Mouse (Mus musculus) thymus, adult 2 months (tissue): ENCODE data around the gene Mecom. TPM values are rescaled to one million over a fixed set of nuclear protein-coding genes. Genes with fewer than 3 reads are reported as not detected.

Experiments used
- DNase-seq: peaks from one replicate; pipeline ENCODE4 v3.0.0; 2021
- H3K27ac ChIP-seq: fragments of 200-500 bp; 2 replicates; pipeline ENCODE4 v1.5.1; 2012; ENCODE audit warnings: low read length, control low read depth; ENCODE audit not compliant: control insufficient read depth, insufficient read depth
- H3K27me3 ChIP-seq: fragments of 200-500 bp; 2 replicates; pipeline ENCODE4 v1.6.1; 2012; ENCODE audit warnings: mild to moderate bottlenecking, low read length, moderate library complexity, mixed read lengths; ENCODE audit not compliant: control insufficient read depth, insufficient read depth
- H3K36me3 ChIP-seq: fragments of 200-500 bp; 2 replicates; pipeline ENCODE4 v1.6.1; 2012; ENCODE audit warnings: mild to moderate bottlenecking, low read length, moderate library complexity; ENCODE audit not compliant: control insufficient read depth, insufficient read depth
- H3K4me1 ChIP-seq: fragments of 200-500 bp; replicated peaks from 2 replicates; pipeline ENCODE4 v1.6.1; 2012; ENCODE audit warnings: low read length; ENCODE audit not compliant: control insufficient read depth, insufficient read depth
- H3K4me3 ChIP-seq: fragments of 200-500 bp; 2 replicates; pipeline ENCODE4 v1.5.1; 2012; ENCODE audit warnings: mild to moderate bottlenecking, low read length, control low read depth, moderate library complexity; ENCODE audit not compliant: control insufficient read depth, insufficient read depth
- CTCF ChIP-seq: fragments of 200-500 bp; IDR thresholded peaks from 2 replicates; pipeline ENCODE4 v1.5.1; 2012; ENCODE audit warnings: mild to moderate bottlenecking, control low read depth, low read length, moderate library complexity, borderline replicate concordance; ENCODE audit not compliant: control insufficient read depth, poor library complexity, insufficient read depth; ENCODE audit errors: extremely low read depth
- POLR2A ChIP-seq: fragments of 200-500 bp; IDR thresholded peaks from 2 replicates; pipeline ENCODE4 v1.6.1; 2012; ENCODE audit warnings: mild to moderate bottlenecking, low read length, control low read depth, moderate library complexity; ENCODE audit not compliant: control insufficient read depth, poor library complexity, insufficient read depth; ENCODE audit errors: extremely low read depth
- WGBS: fragments of 180-500 bp; shearing (Covaris S2); methylation state at CpG from one replicate; pipeline ENCODE4 v1.1.7; 2018; 5-methylcytosine and 5-hydroxymethylcytosine counted together
- polyA plus RNA-seq: library from polyadenylated mRNA; depleted of rRNA; stranded (reverse); fragments of >200 nt; gene quantifications from 2 replicates; pipeline ENCODE4 v1.2.3, GENCODE M21; 2012

The Mecom gene
- polyA plus RNA-seq, 1 experiment, result 0.92 TPM

DNA sequence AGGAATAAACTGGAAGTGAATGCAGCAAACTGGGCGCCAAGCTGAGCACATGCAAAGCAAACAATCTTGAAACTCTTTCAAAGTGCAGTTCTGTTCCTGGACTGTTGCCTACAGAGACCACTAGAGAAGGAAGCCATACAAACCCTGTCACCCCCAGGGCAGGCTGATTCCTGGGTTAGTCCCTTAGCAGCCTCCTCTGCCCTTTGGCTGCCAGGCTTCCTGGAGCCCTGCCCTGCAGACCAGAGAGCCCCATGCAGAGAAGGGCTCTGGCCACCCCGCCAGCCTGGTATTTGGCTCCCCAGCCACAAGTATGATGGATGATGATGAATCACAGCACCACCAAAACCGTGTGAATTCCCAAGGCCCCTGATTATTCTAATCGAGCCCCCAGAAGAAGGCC, 286.9 kb downstream of the Mecom start:
- H3K27ac ChIP-seq, result no peak overlapping the region
- H3K4me1 ChIP-seq, result no peaks in the 10 kb centered on the region
- DNase-seq, result no peak
- H3K4me3 ChIP-seq, result no peak overlapping the region
- no peaks in the 10 kb centered on the region for H3K36me3 ChIP-seq
- H3K27me3 ChIP-seq, result no peaks in the 10 kb centered on the region
- WGBS, result 76% methylated on average over 4 of the region's 4 CpGs
- TF ChIP-seq POLR2A (no peak), CTCF (no peak)

DNA sequence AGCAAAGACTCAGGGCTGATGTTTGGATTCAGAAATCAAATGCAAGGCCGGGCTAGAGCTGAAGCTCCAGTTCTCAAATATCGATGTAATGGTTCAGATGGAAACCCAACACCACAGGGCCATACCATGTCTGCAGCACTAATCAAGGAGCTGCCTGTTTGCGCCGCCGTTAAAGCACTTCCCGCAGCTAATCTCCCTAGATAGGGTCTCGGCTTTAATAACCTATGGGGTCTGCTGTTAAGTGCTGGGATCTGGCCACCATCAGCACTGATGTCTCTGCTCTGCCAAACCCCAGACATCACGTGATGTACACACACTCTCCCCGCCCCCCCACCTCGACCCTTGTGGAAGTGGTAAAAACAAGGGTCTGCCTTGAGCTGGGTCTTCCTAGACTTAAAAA, 289.4 kb downstream of the Mecom start:
- no peak for DNase-seq
- no peak overlapping the region for H3K4me3 ChIP-seq
- H3K27ac ChIP-seq, result no peak overlapping the region
- H3K27me3 ChIP-seq, result no peaks in the 10 kb centered on the region
- no peaks in the 10 kb centered on the region for H3K4me1 ChIP-seq
- 94% methylated on average over 10 of the region's 10 CpGs for WGBS
- TF ChIP-seq CTCF, result no peak
- no peak for TF ChIP-seq POLR2A
- no peaks in the 10 kb centered on the region for H3K36me3 ChIP-seq

DNA sequence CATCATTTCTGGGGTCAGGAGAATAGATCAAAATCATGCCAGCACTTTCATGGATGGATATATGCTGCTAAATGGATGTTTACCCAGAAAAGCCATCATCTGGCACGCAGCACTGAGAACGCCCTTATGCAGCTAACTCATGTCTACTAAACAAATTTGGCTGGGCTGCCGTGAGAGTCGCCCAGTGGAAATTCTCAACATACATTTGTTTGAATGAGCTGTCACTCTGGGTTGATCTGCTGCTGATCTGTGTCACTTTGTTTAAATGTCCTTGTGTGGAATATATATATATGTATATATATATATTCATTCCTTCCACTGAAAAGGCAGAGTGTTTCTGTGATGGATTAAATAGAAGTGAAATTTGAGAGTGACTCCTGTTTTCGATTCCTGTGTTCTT, 290.0 kb downstream of the Mecom start:
- H3K27ac ChIP-seq, result no peak overlapping the region
- no peaks in the 10 kb centered on the region for H3K27me3 ChIP-seq
- H3K4me3 ChIP-seq, result no peak overlapping the region
- no peak for DNase-seq
- H3K36me3 ChIP-seq, result no peaks in the 10 kb centered on the region
- TF ChIP-seq POLR2A (no peak), CTCF (no peak)
- WGBS, result 89% methylated on average over 5 of the region's 5 CpGs
- H3K4me1 ChIP-seq, result no peaks in the 10 kb centered on the region

DNA sequence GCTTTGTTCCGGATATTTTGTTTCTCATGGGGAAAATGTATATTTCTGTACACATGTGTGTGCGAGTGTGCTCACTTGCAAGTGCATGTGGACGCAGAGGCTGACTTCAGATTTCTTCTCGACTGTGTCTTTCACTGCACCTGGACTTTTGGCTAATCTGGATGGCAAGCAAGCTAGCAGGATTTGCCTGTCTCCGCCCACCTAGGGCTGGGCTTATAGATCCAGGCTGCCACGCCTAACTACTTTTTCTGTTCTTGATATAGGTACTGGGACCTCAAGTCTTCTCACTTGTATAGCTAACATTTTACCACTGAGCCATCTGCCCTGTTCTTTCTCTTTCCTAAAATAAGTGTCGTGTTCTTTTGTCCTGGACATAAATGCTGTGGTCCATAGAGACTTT, 290.9 kb downstream of the Mecom start:
- WGBS, result 94% methylated on average over 7 of the region's 7 CpGs
- TF ChIP-seq CTCF, result no peak
- TF ChIP-seq POLR2A, result no peak
- no peaks in the 10 kb centered on the region for H3K36me3 ChIP-seq

DNA sequence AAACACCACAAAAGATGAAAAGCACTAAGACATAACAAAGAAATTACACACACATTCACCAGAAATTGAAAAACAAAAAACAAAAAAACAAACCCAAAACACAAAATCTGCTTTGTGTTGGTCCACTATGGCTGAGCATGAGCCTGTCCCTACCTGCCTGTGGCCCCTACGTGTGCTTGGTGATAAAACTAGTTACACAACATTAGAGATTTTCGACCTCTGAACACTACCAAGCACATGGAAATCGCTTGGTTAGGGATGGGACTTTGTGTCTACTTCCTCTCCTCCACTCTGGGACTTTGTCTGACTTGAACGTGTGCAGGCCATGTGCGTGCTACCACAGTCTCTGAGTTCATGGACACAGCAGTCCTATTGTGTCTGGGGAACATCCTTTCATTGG, 292.0 kb downstream of the Mecom start:
- Histone ChIP-seq H3K4me3 (no peak overlapping the region), H3K27me3 (no peaks in the 10 kb centered on the region), H3K36me3 (no peaks in the 10 kb centered on the region), H3K27ac (no peak overlapping the region), H3K4me1 (no peaks in the 10 kb centered on the region)
- DNase-seq, result no peak
- TF ChIP-seq POLR2A (no peak), CTCF (no peak)
- WGBS, result 86% methylated on average over 5 of the region's 5 CpGs

More for the DNA sequence above, 290.9 kb downstream of the Mecom start:
- no peaks in the 10 kb centered on the region for H3K27me3 ChIP-seq
- no peak overlapping the region for H3K27ac ChIP-seq
- H3K4me3 ChIP-seq, result no peak overlapping the region
- DNase-seq, result no peak
- no peaks in the 10 kb centered on the region for H3K4me1 ChIP-seq

DNA sequence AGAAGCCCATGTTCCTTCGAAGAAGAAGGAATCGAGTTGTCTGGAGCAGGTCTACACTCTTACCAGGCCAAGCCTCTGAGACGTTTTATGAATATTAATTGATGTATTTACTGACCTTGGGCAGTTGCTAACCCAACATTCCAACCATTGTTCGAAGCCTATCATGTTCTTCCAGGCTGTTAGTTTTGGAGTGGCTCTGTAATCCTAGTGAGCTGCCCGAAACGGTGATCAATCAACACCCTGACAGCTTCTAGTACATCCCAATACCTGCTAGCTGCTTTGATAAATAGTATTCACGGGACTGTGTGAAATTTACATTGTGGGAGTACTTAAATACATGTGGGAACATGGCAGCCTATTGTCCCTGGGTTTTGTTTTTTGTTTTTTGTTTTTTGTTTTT, 293.4 kb downstream of the Mecom start:
- no peaks in the 10 kb centered on the region for H3K36me3 ChIP-seq
- no peak for DNase-seq
- 88% methylated on average over 7 of the region's 7 CpGs for WGBS
- no peak overlapping the region for H3K4me3 ChIP-seq
- H3K4me1 ChIP-seq, result no peaks in the 10 kb centered on the region
- H3K27me3 ChIP-seq, result no peaks in the 10 kb centered on the region
- no peak for TF ChIP-seq POLR2A
- no peak for TF ChIP-seq CTCF
- no peak overlapping the region for H3K27ac ChIP-seq

DNA sequence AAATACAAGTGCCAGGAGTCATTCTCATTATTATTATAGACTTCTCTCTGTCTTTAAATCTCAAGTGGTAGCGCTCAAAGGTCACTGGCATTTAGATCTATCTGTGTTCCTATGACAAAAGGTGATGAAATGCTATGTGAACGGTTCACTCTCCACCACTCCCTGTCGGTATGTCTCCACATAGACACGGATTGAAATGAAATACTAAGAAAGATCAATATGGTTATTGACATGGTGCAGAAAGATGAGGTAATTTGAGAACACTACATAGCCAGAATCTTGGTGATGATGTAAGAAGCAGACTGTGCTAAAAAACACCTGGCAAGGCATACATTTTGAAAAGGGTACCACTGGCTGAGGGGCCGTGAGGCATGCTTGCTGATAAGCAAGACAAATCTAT, 294.1 kb downstream of the Mecom start:
- H3K36me3 ChIP-seq, result no peaks in the 10 kb centered on the region
- TF ChIP-seq POLR2A (no peak), CTCF (no peak)
- H3K27me3 ChIP-seq, result no peaks in the 10 kb centered on the region
- H3K27ac ChIP-seq, result no peak overlapping the region
- H3K4me1 ChIP-seq, result no peaks in the 10 kb centered on the region
- no peak for DNase-seq
- WGBS, result 92% methylated on average over 5 of the region's 5 CpGs
- no peak overlapping the region for H3K4me3 ChIP-seq
